Mouse (Mus musculus): ENCODE measurements around the gene Pop4.

Pop4 gene

GRCm38 (mm10) chr7:38220866-38221265 is 50.4 kb downstream of the Pop4 start:
- in situ Hi-C loops (cut with MboI, MseI) = loop anchor here in 1 of 2 experiments (5.0 kb wide), 1 partner anchor 41 kb away; no protein-coding TSS in a partner anchor

GRCm38 (mm10) chr7:38219526-38219925 is 51.7 kb downstream of the Pop4 start:
- in situ Hi-C loops (cut with MboI, MseI) = no loop called here

DNA sequence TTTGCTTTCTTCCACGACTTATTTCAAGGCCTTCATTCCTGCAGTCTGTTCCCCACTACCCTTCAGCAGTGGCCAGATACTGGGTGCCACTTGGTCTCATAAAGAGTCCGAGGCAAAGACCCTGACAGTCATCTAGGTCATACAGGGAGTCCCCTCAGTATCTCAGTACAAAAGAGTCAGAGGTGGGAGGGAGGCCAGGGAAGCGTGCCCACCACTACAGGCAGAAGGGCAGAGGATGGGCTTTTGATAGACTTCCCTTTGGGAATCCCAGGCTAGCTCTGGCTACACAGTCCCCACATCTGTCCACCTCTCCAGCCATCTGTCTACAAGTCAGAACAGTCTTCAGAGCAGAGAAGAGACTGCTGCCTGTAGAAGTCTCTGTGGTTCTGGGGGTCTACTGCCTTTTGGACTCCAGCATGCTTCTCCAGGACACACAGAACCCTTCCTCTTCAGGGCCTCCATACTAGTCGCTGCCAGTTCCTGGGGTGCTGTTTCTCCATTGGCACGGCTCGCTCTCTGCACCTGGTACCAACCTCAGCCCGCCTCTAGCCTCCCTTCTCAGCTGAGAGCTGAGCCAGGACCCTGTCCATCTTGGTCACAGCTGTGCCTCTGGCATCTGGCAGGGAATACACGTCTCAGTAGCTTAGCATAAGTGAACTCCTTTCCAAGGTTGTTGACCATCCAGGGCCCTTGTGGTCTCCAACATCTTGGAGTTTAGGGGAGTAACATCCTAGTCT is 52.4 kb downstream of the Pop4 start:
- in situ Hi-C loops (cut with MboI, MseI) = no loop called here

- in situ Hi-C loops (cut with MboI, MseI) = no loop called here
These were observed 53.6 kb downstream of the Pop4 start for GRCm38 (mm10) chr7:38217417-38218171.

GRCm38 (mm10) chr7:38215697-38216096 is 55.5 kb downstream of the Pop4 start:
- in situ Hi-C loops (cut with MboI, MseI) = no loop called here

DNA sequence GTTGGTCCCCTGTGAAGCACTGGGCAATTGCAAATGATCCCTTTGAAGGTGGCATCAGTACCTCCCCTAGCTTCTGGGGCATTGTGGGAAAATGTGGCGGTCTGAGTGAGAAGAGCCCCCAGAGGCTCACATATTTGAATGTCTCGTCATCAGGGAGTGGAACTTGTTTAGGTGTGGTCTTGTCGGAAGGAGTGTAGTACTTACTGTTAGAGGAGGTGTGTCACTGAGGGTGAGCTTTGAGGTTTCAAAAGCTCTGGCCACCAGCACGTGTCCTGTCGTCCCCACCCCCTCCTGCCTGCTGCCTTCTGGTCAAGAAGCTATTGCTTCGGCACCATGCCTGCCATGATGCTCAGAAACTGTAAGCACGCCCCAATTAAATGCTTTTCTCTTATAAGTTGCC is 55.9 kb downstream of the Pop4 start:
- in situ Hi-C loops (cut with MboI, MseI) = no loop called here

DNA sequence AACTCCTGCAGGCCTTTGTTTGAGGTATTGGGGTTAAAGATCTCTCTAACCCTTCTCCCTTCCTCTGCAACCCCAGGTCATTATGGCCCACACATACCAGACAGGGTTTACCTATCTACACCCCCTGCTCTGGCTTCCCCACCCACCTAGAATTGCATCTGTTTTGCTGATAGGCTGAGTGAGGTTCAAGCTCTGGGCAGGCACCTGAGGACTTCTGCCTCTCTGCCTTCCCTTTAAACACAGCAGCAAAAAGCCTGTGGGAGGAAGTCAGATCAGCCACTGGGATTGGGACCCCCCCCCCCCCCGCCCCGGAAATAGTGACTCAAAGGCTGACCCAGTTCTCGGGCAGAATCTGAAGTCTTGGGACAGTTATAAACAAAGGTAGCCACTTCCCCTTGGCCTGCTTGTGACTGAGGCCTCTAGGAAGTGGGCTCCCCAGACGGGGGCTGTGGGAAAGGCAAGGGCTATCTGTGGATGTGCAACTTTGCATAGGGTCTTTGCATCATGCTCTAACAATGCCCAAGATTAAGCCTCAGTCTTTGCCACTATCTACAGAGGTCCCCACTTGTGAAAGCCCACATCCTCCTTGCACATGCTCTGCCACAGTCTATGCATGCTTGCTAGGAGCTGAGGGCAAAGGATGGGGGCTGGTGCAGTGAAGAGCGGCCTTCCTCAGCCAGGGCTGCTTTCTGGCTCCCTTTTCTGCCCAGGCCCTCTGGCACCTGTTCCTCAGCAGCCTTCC is 56.6 kb downstream of the Pop4 start:
- in situ Hi-C loops (cut with MboI, MseI) = no loop called here

DNA sequence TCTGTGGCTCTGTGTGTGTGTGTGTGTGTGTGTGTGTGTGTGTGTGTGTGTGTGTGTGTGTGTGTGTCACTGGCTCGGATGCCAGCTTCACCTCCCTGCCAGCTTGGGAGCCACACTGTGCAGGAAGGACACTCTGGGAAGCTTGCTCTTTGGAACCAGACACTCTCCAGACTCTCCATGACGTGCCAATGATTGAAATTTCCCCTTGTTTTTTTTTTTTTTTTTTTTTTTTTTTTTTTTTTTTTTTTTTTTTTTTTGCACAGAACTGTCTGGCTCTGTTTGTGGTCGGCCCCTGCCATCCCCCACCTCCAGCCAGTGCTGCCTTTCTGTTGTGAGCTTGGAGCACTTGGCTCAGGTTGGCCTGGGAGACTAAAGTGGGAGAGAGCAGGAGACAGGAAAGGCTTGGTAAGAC is 58.6 kb downstream of the Pop4 start:
- in situ Hi-C loops (cut with MboI, MseI) = no loop called here
